Mouse (Mus musculus) liver, adult 2 months (tissue): ENCODE data around the gene Frem1. TPM values are rescaled to one million over a fixed set of nuclear protein-coding genes. Genes with fewer than 3 reads are reported as not detected.
A peak's percentile ranks its signal among the peaks of the same experiment; 100 is the strongest.

Experiments used
- DNase-seq: peaks from one replicate; pipeline ENCODE4 v3.0.0-alpha.2; 2011; ENCODE audit warnings: low read depth, low spot score; ENCODE audit errors: extremely low read depth
- H3K27ac ChIP-seq: fragments of 200-500 bp; replicated peaks from 2 replicates; pipeline ENCODE4 v1.5.1; 2012; ENCODE audit warnings: low read depth, mild to moderate bottlenecking, control low read depth, inconsistent platforms, low read length; ENCODE audit not compliant: insufficient read depth
- H3K27me3 ChIP-seq: fragments of 200-500 bp; 2 replicates; pipeline ENCODE4 v1.6.1; 2012; ENCODE audit warnings: mild to moderate bottlenecking, moderate library complexity, low read length, inconsistent platforms; ENCODE audit not compliant: control insufficient read depth, insufficient read depth
- H3K36me3 ChIP-seq: fragments of 200-500 bp; 2 replicates; pipeline ENCODE4 v1.6.1; 2012; ENCODE audit warnings: low read length, inconsistent platforms; ENCODE audit not compliant: control insufficient read depth, insufficient read depth
- H3K4me1 ChIP-seq: fragments of 200-500 bp; 2 replicates; pipeline ENCODE4 v1.6.1; 2011; ENCODE audit warnings: low read length; ENCODE audit not compliant: control insufficient read depth, insufficient read depth
- H3K4me3 ChIP-seq: fragments of 200-500 bp; 2 replicates; pipeline ENCODE4 v1.5.1; 2011; ENCODE audit warnings: low read depth, mild to moderate bottlenecking, control low read depth, low read length, moderate library complexity; ENCODE audit not compliant: insufficient read depth
- H3K79me2 ChIP-seq: fragments of 200-500 bp; 2 replicates; pipeline ENCODE4 v1.6.1; 2012; ENCODE audit warnings: inconsistent platforms, mild to moderate bottlenecking, low read length, moderate library complexity; ENCODE audit not compliant: control insufficient read depth, insufficient read depth
- H3K9ac ChIP-seq: fragments of 200-500 bp; 2 replicates; pipeline ENCODE4 v1.6.1; 2012; ENCODE audit warnings: low read depth, mild to moderate bottlenecking, control low read depth, inconsistent platforms, low read length
- CTCF ChIP-seq: fragments of 200-500 bp; IDR thresholded peaks from 2 replicates; pipeline ENCODE4 v1.5.1; 2011; ENCODE audit warnings: low read depth, low read length, control low read depth
- POLR2A ChIP-seq: fragments of 200-500 bp; IDR thresholded peaks from 2 replicates; pipeline ENCODE4 v1.6.1; 2011; ENCODE audit warnings: low read length, control low read depth; ENCODE audit not compliant: insufficient read depth; ENCODE audit errors: extremely low read depth
- WGBS: fragments of 180-500 bp; shearing (Covaris S2); methylation state at CpG from one replicate; pipeline ENCODE4 v1.1.7; 2018; 5-methylcytosine and 5-hydroxymethylcytosine counted together
- polyA plus RNA-seq: library from polyadenylated mRNA; depleted of rRNA; stranded (reverse); fragments of >200 nt; gene quantifications from 2 replicates; pipeline ENCODE4 v1.2.3, GENCODE M21; 2012
- total RNA-seq: library from RNA; depleted of rRNA; stranded (reverse); fragments of >200 nt; gene quantifications from 2 replicates; pipeline ENCODE4 v1.2.3, GENCODE M21; 2014

Gene Frem1
- total and polyA plus RNA-seq, 2 experiments, result 0.31 to 0.65 TPM

DNA sequence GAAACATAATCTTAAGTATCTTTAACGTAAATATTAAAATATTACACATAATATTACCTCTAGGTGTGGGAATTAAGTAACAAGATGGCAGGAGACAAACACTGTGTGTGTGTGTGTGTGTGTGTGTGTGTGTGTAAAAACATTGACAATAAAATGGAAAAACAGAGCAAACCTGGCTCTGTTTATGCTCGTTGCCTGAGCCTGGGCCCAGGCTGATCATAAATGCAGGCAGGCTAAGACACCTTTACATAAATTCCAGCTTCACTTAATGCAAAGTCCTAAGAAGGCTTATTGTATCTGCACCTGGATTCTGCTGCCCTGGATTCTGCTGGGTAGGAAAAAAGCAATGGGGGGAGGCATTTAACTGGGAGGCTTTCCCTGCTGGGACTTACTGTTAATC lies 160.6 kb downstream of the Frem1 start:
- WGBS, result 90% methylated on average over 2 of the region's 2 CpGs
- no peak overlapping the region for H3K4me3 ChIP-seq

DNA sequence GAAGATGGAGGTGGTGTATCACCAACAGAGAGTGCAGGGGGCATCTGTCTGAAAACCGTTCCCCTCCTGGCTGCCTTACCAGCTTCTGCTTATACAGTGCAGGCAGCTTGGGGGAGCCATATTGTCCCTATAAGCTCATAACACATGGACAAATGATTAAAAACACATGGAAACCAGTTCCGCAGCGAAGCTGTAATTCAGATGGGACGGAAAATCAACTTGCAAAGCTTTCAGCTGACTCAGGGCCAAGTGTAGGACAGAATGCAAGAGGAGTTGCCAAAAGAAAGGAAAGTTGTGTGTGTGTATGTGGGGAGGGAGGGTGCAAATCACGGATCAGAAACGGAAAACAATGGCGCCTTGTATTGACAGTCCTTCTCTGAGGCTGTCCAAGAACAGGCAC lies 161.1 kb downstream of the Frem1 start:
- H3K9ac ChIP-seq, result no peak overlapping the region
- H3K36me3 ChIP-seq, result no peaks in the 10 kb centered on the region
- no peak overlapping the region for H3K27ac ChIP-seq
- WGBS, result 93% methylated on average over 7 of the region's 7 CpGs
- no peak for DNase-seq
- H3K27me3 ChIP-seq, result no peaks in the 10 kb centered on the region
- H3K79me2 ChIP-seq, result no peaks in the 10 kb centered on the region
- TF ChIP-seq POLR2A (no peak), CTCF (no peak)
- H3K4me3 ChIP-seq, result no peak overlapping the region
- H3K4me1 ChIP-seq, result no peaks in the 10 kb centered on the region

More for the DNA sequence above, 160.6 kb downstream of the Frem1 start:
- no peak for DNase-seq
- Histone ChIP-seq H3K36me3 (no peaks in the 10 kb centered on the region), H3K27ac (no peak overlapping the region), H3K9ac (no peak overlapping the region), H3K27me3 (no peaks in the 10 kb centered on the region), H3K79me2 (no peaks in the 10 kb centered on the region), H3K4me1 (no peaks in the 10 kb centered on the region)
- TF ChIP-seq CTCF, result no peak
- TF ChIP-seq POLR2A, result no peak

DNA sequence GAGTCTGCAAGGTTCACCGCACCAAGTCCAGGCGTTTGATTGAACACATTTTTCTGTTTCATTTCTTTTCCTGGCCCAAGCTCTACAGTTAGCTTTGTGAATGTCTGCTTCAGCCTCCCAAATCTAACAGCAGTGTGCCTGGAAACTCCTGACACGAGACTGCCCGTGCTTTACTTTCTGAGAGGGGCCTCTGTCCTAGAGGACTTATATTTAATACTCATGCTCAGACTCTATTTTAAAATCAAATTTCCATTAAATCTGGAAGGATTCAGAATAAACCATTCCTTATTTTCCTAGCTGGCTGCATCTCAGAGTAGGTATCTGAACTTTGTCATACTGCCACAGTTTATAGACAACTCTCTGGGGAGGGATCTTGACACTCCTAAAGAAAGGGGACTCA lies 161.6 kb downstream of the Frem1 start:
- H3K27ac ChIP-seq, result no peak overlapping the region
- DNase-seq, result no peak
- no peak overlapping the region for H3K4me3 ChIP-seq
- 85% methylated on average over 4 of the region's 4 CpGs for WGBS
- no peaks in the 10 kb centered on the region for H3K27me3 ChIP-seq
- H3K79me2 ChIP-seq, result no peaks in the 10 kb centered on the region
- no peaks in the 10 kb centered on the region for H3K36me3 ChIP-seq
- no peaks in the 10 kb centered on the region for H3K4me1 ChIP-seq
- H3K9ac ChIP-seq, result no peak overlapping the region
- no peak for TF ChIP-seq CTCF

DNA sequence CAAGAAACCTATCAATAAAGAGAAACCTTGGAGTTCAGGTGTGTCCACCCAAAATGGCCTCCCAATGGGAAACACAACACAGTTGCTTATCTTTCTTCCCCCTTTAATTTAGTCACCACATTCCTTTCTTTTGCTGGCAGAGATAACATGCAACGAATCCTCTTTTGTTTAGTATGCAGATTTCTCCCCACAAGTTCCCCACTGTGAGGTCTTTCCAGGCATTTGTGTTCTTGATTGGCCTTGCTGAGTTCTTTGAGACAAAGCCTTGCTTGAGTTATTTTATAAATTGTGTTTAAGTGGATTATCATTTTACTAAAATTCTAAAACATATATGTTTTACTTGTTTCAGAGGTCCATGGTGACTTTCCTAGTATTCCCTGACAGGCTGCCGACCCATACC lies 166.0 kb downstream of the Frem1 start:
- TF ChIP-seq CTCF (no peak), POLR2A (no peak)
- 83% methylated on average over 2 of the region's 2 CpGs for WGBS
- H3K4me1 ChIP-seq, result no peaks in the 10 kb centered on the region

DNA sequence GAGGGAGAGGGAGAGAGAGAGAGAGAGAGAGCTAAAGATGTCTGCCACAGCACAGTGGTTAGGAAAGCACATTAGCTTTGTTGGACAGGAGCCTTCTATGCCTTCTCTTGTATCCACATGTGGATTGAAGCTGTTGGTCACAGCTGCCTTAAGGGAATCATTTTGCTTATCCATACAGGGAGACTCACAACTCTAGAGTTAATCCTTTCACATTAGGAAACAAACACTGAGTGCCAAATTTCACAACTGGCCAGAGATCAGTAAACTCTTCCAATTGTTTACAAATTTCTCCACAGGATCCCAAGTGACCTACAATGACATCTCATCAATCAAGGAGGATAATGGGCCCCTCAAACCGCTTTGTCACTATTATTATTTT lies 166.6 kb downstream of the Frem1 start:
- TF ChIP-seq CTCF, result no peak
- no peak for TF ChIP-seq POLR2A
- no peaks in the 10 kb centered on the region for H3K27me3 ChIP-seq
- no peaks in the 10 kb centered on the region for H3K4me1 ChIP-seq
- no peaks in the 10 kb centered on the region for H3K36me3 ChIP-seq
- H3K79me2 ChIP-seq, result no peaks in the 10 kb centered on the region
- H3K9ac ChIP-seq, result no peak overlapping the region
- peak; percentile 48 for DNase-seq
- H3K27ac ChIP-seq, result no peak overlapping the region
- 31% methylated on average over 1 of the region's 1 CpGs for WGBS
- H3K4me3 ChIP-seq, result no peak overlapping the region

More for the DNA sequence above, 166.0 kb downstream of the Frem1 start:
- DNase-seq, result no peak
- Histone ChIP-seq H3K27ac (no peak overlapping the region), H3K9ac (no peak overlapping the region), H3K27me3 (no peaks in the 10 kb centered on the region), H3K36me3 (no peaks in the 10 kb centered on the region), H3K79me2 (no peaks in the 10 kb centered on the region), H3K4me3 (no peak overlapping the region)

DNA sequence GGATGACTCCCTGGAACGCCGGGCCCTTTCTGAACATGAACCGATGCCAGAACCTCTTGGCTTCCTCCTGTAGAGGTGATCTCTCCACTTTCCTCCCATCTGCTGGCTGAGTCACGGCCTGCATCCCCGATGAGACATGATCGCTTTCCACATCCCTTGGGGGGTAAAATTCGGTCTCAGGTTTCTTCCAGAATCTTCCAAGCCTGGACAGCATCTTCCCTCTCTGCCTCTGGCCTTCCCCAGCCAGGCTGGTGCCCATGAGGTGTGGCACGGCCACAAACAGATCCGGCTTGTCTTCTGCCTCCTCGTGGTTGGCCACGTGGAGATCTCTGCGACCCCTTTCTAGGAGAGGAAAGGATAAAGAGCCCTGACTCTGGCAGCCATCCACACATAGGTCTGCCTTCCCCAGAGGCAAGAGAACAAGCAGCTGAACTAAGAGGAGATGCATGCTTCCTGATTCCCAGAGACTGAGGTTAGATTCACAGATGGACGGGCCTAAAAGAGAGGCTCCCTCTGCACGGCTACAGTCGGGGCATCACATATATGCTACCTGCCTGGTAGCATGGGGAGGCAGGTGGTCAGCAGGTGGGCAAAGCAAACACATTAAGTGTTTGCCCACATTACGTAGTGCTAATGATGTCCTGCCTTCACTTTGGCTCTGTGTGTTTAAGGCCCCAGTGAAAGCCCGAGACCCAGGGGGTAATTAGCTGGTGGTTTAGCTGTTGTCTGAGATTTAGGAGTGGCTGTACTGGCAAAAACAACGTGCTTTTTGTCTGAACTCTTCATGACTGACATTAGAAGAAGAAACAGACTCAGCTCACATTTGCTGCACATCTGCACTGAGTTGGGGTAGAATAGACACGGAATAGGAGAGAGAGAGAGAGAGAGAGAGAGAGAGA lies 167.3 kb downstream of the Frem1 start, which contains the start of gene Cer1:
TSS of gene Cer1 (minus strand) at position 513 of the 899 bp plus-strand sequence.
- Histone ChIP-seq H3K27ac (no peak within 1 kb of the TSS), H3K4me1 (no peaks in the 10 kb centered on the region), H3K27me3 (no peaks in the 10 kb centered on the region), H3K36me3 (no peaks in the 10 kb centered on the region), H3K9ac (no peak within 1 kb of the TSS), H3K79me2 (no peaks in the 10 kb centered on the region), H3K4me3 (no peak within 1 kb of the TSS)
- no peak for TF ChIP-seq CTCF
- TF ChIP-seq POLR2A, result no peak
- 72% methylated on average over 18 of the region's 19 CpGs for WGBS
- DNase-seq, result no peak
